Mouse (Mus musculus) intestine, embryonic 14.5 days (tissue): Measurements from ENCODE around the gene Eya3. TPM values are rescaled to one million over a fixed set of nuclear protein-coding genes. Genes with fewer than 3 reads are reported as not detected.
"Not testable (repeated sequence)": the region's sequence is repeated elsewhere in the genome, so short reads cannot be mapped to it uniquely, and the experiment has no call there.

Experiments
- ATAC-seq: fragments of 200-750 bp; cut with Nextera tagmentation; replicated peaks from 2 replicates; pipeline ENCODE4 v1.8.0; 2017; ENCODE audit warnings: low read depth, moderate number of reproducible peaks, moderate TSS enrichment, moderate library complexity; ENCODE audit not compliant: low FRiP score, low TSS enrichment
- DNase-seq: peaks from one replicate; pipeline ENCODE4 v3.0.0-alpha.2; 2018; ENCODE audit warnings: low spot score
- H3K27ac ChIP-seq: fragments of 300-500 bp; sonication (generic); 2 replicates; pipeline ENCODE4 v1.5.1; 2014; ENCODE audit warnings: low read depth, mild to moderate bottlenecking, control low read depth
- H3K27me3 ChIP-seq: fragments of 300-500 bp; sonication (generic); replicated peaks from 2 replicates; pipeline ENCODE4 v1.6.1; 2014; ENCODE audit warnings: low read length, control low read depth; ENCODE audit not compliant: control insufficient read depth, insufficient read depth
- H3K36me3 ChIP-seq: fragments of 300-500 bp; sonication (generic); 2 replicates; pipeline ENCODE4 v1.6.1; 2014; ENCODE audit warnings: low read length, control low read depth; ENCODE audit not compliant: control insufficient read depth, insufficient read depth
- H3K4me1 ChIP-seq: fragments of 300-500 bp; sonication (generic); replicated peaks from 2 replicates; pipeline ENCODE4 v1.6.1; 2014; ENCODE audit warnings: low read length, control low read depth, mixed read lengths; ENCODE audit not compliant: control insufficient read depth, insufficient read depth
- H3K4me2 ChIP-seq: fragments of 300-500 bp; sonication (generic); 2 replicates; pipeline ENCODE4 v1.6.1; 2014; ENCODE audit warnings: low read length
- H3K4me3 ChIP-seq: fragments of 300-500 bp; sonication (generic); 2 replicates; pipeline ENCODE4 v1.5.1; 2014; ENCODE audit warnings: low read depth, low read length, control low read depth, mixed read lengths
- H3K9ac ChIP-seq: fragments of 300-500 bp; sonication (generic); 2 replicates; pipeline ENCODE4 v1.6.1; 2014; ENCODE audit warnings: mild to moderate bottlenecking, low read length
- H3K9me3 ChIP-seq: fragments of 300-500 bp; sonication (generic); 2 replicates; pipeline ENCODE4 v1.6.1; 2016; ENCODE audit warnings: low read length, control low read depth; ENCODE audit not compliant: control insufficient read depth
- WGBS: fragments of 180-500 bp; shearing (Covaris S2); extraction: QIAGEN DNeasy Blood & Tissue Kit; methylation state at CpG from one replicate; pipeline ENCODE4 v1.1.7; 2014; 5-methylcytosine and 5-hydroxymethylcytosine counted together
- polyA plus RNA-seq: library from polyadenylated mRNA; unstranded; fragments of >200 nt; fragmentation: Nextera tagmentation; extraction: Ambion mirVana; gene quantifications from 2 replicates; pipeline ENCODE4 v1.2.1, GENCODE M21; 2014

Eya3 gene
- polyA plus RNA-seq, result 27.0 and 28.1 TPM in 2 replicates

GRCm38 (mm10) chr4:132638461-132639190, at the start of gene Eya3:
Gene Eya3, plus strand, starts transcription at chr4:132638987.
- Histone ChIP-seq H3K27me3 (no peaks in the 10 kb centered on the region), H3K4me2 (peak within 1 kb of the TSS; percentile 79), H3K36me3 (peaks cover 7% of the 10 kb centered on the region; the same call in 1 of the 2 replicates), H3K4me1 (no peaks in the 10 kb centered on the region), H3K4me3 (peak within 1 kb of the TSS; percentile 96), H3K9me3 (no peaks in the 10 kb centered on the region), H3K27ac (peak within 1 kb of the TSS; percentile 77), H3K9ac (peak within 1 kb of the TSS; percentile 89)
- ATAC-seq, result peak; percentile 99
- under 1% methylated on average over 41 of the region's 41 CpGs for WGBS
- peak; percentile 96 for DNase-seq

GRCm38 (mm10) chr4:132590642-132591041, 48.1 kb upstream of the Eya3 start:
- DNase-seq (no peak), ATAC-seq (no peak)
- no peaks in the 10 kb centered on the region for H3K9me3 ChIP-seq
- H3K36me3 ChIP-seq, result no peaks in the 10 kb centered on the region
- no peak overlapping the region for H3K4me2 ChIP-seq
- 83% methylated on average over 10 of the region's 10 CpGs for WGBS
- H3K27me3 ChIP-seq, result no peaks in the 10 kb centered on the region
- no peaks in the 10 kb centered on the region for H3K4me1 ChIP-seq
- H3K27ac ChIP-seq, result no peak overlapping the region
- no peak overlapping the region for H3K4me3 ChIP-seq
- H3K9ac ChIP-seq, result no peak overlapping the region

- Histone ChIP-seq H3K36me3 (no peaks in the 10 kb centered on the region), H3K27me3 (no peaks in the 10 kb centered on the region), H3K9me3 (no peaks in the 10 kb centered on the region), H3K4me2 (no peak overlapping the region), H3K27ac (no peak overlapping the region), H3K4me1 (no peaks in the 10 kb centered on the region), H3K4me3 (no peak overlapping the region), H3K9ac (no peak overlapping the region)
- 91% methylated on average over 9 of the region's 9 CpGs for WGBS
- DNase-seq, result no peak
- ATAC-seq, result no peak
Observed at GRCm38 (mm10) chr4:132592958-132593357, 45.8 kb upstream of the Eya3 start.

GRCm38 (mm10) chr4:132594191-132594590, 44.6 kb upstream of the Eya3 start:
- H3K36me3 ChIP-seq, result no peaks in the 10 kb centered on the region
- DNase-seq (no peak), ATAC-seq (no peak)
- H3K27ac ChIP-seq, result no peak overlapping the region
- H3K27me3 ChIP-seq, result no peaks in the 10 kb centered on the region
- 32% methylated on average over 4 of the region's 4 CpGs for WGBS
- H3K4me3 ChIP-seq, result no peak overlapping the region
- H3K9me3 ChIP-seq, result no peaks in the 10 kb centered on the region
- no peaks in the 10 kb centered on the region for H3K4me1 ChIP-seq
- H3K4me2 ChIP-seq, result no peak overlapping the region
- no peak overlapping the region for H3K9ac ChIP-seq

- H3K9ac ChIP-seq, result no peak overlapping the region
- no peak for DNase-seq
- no peak overlapping the region for H3K4me2 ChIP-seq
- 88% methylated on average over 2 of the region's 2 CpGs for WGBS
- H3K9me3 ChIP-seq, result no peaks in the 10 kb centered on the region
- H3K4me1 ChIP-seq, result no peaks in the 10 kb centered on the region
- H3K36me3 ChIP-seq, result no peaks in the 10 kb centered on the region
- H3K27ac ChIP-seq, result no peak overlapping the region
- no peak for ATAC-seq
- H3K4me3 ChIP-seq, result no peak overlapping the region
- no peaks in the 10 kb centered on the region for H3K27me3 ChIP-seq
Observed at GRCm38 (mm10) chr4:132598861-132599260, 39.9 kb upstream of the Eya3 start.

GRCm38 (mm10) chr4:132599764-132600163, 39.0 kb upstream of the Eya3 start:
- Histone ChIP-seq H3K9me3 (no peaks in the 10 kb centered on the region), H3K4me3 (no peak overlapping the region), H3K27ac (no peak overlapping the region), H3K4me1 (no peaks in the 10 kb centered on the region), H3K4me2 (no peak overlapping the region), H3K27me3 (no peaks in the 10 kb centered on the region), H3K36me3 (no peaks in the 10 kb centered on the region), H3K9ac (no peak overlapping the region)
- ATAC-seq, result no peak
- no peak for DNase-seq
- WGBS, result 68% methylated on average over 3 of the region's 3 CpGs

- H3K4me3 ChIP-seq, result no peak overlapping the region
- no peaks in the 10 kb centered on the region for H3K4me1 ChIP-seq
- H3K27me3 ChIP-seq, result no peaks in the 10 kb centered on the region
- WGBS, result 83% methylated on average over 6 of the region's 6 CpGs
- DNase-seq, result no peak
- no peaks in the 10 kb centered on the region for H3K36me3 ChIP-seq
- H3K9me3 ChIP-seq, result no peaks in the 10 kb centered on the region
- H3K27ac ChIP-seq, result no peak overlapping the region
- H3K4me2 ChIP-seq, result no peak overlapping the region
- ATAC-seq, result no peak
- no peak overlapping the region for H3K9ac ChIP-seq
Observed at GRCm38 (mm10) chr4:132600465-132600864, 38.3 kb upstream of the Eya3 start.

- WGBS, result 94% methylated on average over 4 of the region's 5 CpGs
- H3K27me3 ChIP-seq, DNase-seq, H3K4me3 ChIP-seq, H3K9me3 ChIP-seq, H3K36me3 ChIP-seq, H3K27ac ChIP-seq, H3K4me2 ChIP-seq, H3K9ac ChIP-seq, ATAC-seq, H3K4me1 ChIP-seq: not testable (repeated sequence)
Observed at GRCm38 (mm10) chr4:132601242-132601641, 37.5 kb upstream of the Eya3 start.

GRCm38 (mm10) chr4:132603468-132603867, 35.3 kb upstream of the Eya3 start:
- Histone ChIP-seq H3K9ac (no peak overlapping the region), H3K27ac (no peak overlapping the region), H3K36me3 (no peaks in the 10 kb centered on the region), H3K4me2 (no peak overlapping the region), H3K4me1 (0 out of 2 replicates have a peak, but pooled peaks cover 4% of the 10 kb centered on the region), H3K4me3 (no peak overlapping the region), H3K9me3 (no peaks in the 10 kb centered on the region), H3K27me3 (no peaks in the 10 kb centered on the region)
- ATAC-seq (no peak), DNase-seq (no peak)
- 86% methylated on average over 4 of the region's 4 CpGs for WGBS
